Mouse (Mus musculus) lung, postnatal 0 days (tissue): Measurements from ENCODE around the gene Washc1.

Experiments
- CTCF ChIP-seq: IDR thresholded peaks from 2 replicates; pipeline ENCODE4 v1.5.1; 2016; ENCODE audit warnings: antibody characterized with exemption, mild to moderate bottlenecking
- EP300 ChIP-seq: IDR thresholded peaks from 2 replicates; pipeline ENCODE4 v1.6.1; 2016; ENCODE audit warnings: antibody characterized with exemption, mild to moderate bottlenecking, control low read depth

GRCm38 (mm10) chr17:66076174-66076927, 35.0 kb upstream of the Washc1 start:
- TF ChIP-seq EP300 (no peak), CTCF (no peak)
